Mouse (Mus musculus) erythroblast, embryonic 14.5 days (primary cell): ENCODE measurements around the gene C7.

Source experiments
- GATA1 ChIP-seq: IDR thresholded peaks from 2 replicates; pipeline ENCODE4 v1.6.1; 2012; ENCODE audit warnings: low read length, inconsistent platforms, mixed read lengths
- TAL1 ChIP-seq: IDR thresholded peaks from 3 replicates; pipeline ENCODE4 v1.6.1; 2012; ENCODE audit warnings: low read length, inconsistent platforms, mixed read lengths

GRCm38 (mm10) chr15:5090131-5090530 is 26.6 kb upstream of the C7 start:
- no peak for TF ChIP-seq GATA1
- no peak for TF ChIP-seq TAL1
